Mouse (Mus musculus) embryonic facial prominence, embryonic 11.5 days (tissue): ENCODE data around the gene Polr2a. TPM values are rescaled to one million over a fixed set of nuclear protein-coding genes. Genes with fewer than 3 reads are reported as not detected.
A peak's percentile ranks its signal among the peaks of the same experiment; 100 is the strongest.

Experiments
- ATAC-seq: fragments of 200-750 bp; cut with Nextera tagmentation; replicated peaks from 2 replicates; pipeline ENCODE4 v1.8.0; 2017; ENCODE audit warnings: low read depth; ENCODE audit not compliant: insufficient number of reproducible peaks, low FRiP score, low TSS enrichment
- DNase-seq: peaks from one replicate; pipeline ENCODE4 v3.0.0-alpha.2; 2015; ENCODE audit warnings: low spot score
- H3K27ac ChIP-seq: fragments of 300-500 bp; sonication (generic); replicated peaks from 2 replicates; pipeline ENCODE4 v1.5.1; 2014; ENCODE audit warnings: mild to moderate bottlenecking, low read depth, low read length, control low read depth
- H3K27me3 ChIP-seq: fragments of 300-500 bp; sonication (generic); 2 replicates; pipeline ENCODE4 v1.6.1; 2014; ENCODE audit warnings: mild to moderate bottlenecking, low read length, moderate library complexity, mixed read lengths; ENCODE audit not compliant: control insufficient read depth, insufficient read depth
- H3K36me3 ChIP-seq: fragments of 300-500 bp; sonication (generic); replicated peaks from 2 replicates; pipeline ENCODE4 v1.6.1; 2014; ENCODE audit warnings: low read depth, mild to moderate bottlenecking, low read length, moderate library complexity, mixed read lengths; ENCODE audit not compliant: control insufficient read depth, insufficient read depth
- H3K4me1 ChIP-seq: fragments of 300-500 bp; sonication (generic); 2 replicates; pipeline ENCODE4 v1.6.1; 2014; ENCODE audit warnings: low read length, mixed read lengths; ENCODE audit not compliant: control insufficient read depth, insufficient read depth
- H3K4me2 ChIP-seq: fragments of 300-500 bp; sonication (generic); 2 replicates; pipeline ENCODE4 v1.6.1; 2014; ENCODE audit warnings: low read depth, mild to moderate bottlenecking, control low read depth, low read length, moderate library complexity
- H3K4me3 ChIP-seq: fragments of 300-500 bp; sonication (generic); 2 replicates; pipeline ENCODE4 v1.5.1; 2014; ENCODE audit warnings: low read depth, low read length, control low read depth
- H3K9ac ChIP-seq: fragments of 300-500 bp; sonication (generic); replicated peaks from 2 replicates; pipeline ENCODE4 v1.6.1; 2014; ENCODE audit warnings: mild to moderate bottlenecking, control low read depth, low read length
- H3K9me3 ChIP-seq: fragments of 300-500 bp; sonication (generic); replicated peaks from 2 replicates; pipeline ENCODE4 v1.6.1; 2016; ENCODE audit warnings: mild to moderate bottlenecking, low read length, inconsistent platforms, mixed read lengths; ENCODE audit not compliant: control insufficient read depth
- WGBS: fragments of 180-500 bp; shearing (Covaris S2); extraction: QIAGEN DNeasy Blood & Tissue Kit; methylation state at CpG from one replicate; pipeline ENCODE4 v1.1.7; 2014; 5-methylcytosine and 5-hydroxymethylcytosine counted together
- polyA plus RNA-seq: library from polyadenylated mRNA; unstranded; fragments of >200 nt; fragmentation: Nextera tagmentation; extraction: Ambion mirVana; gene quantifications from 2 replicates; pipeline ENCODE4 v1.2.1, GENCODE M21; 2014

The Polr2a gene
- polyA plus RNA-seq, 1 experiment from 2014 or later, result 51.4 TPM

DNA sequence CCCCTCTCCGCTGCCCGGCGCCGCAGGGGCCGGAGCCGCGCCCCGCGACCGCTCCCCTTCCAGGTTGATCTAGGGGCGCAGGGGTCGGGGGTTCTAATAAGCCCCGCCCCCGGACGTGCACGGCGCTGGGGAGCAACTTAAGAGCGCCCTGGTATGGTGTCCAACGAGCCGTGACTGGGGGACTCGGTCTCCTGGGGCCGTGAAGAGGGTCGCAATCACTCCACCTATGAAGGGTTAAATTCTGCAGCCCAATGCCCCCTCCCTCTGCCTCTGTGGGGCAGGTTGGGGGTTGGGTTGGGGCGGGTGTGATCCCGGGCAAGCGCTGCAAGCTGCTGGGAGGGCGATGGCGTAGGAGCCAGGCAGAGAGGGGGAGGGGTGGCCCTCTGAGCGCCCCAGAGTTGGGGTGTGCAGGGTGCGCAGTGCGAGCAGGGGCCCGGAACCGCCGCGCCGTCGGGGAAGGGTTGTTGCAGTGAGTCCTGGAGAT is 7.7 kb upstream of the Polr2a start:
- peak overlapping the region; percentile 80 for H3K4me3 ChIP-seq
- no peaks in the 10 kb centered on the region for H3K36me3 ChIP-seq
- DNase-seq (peak; percentile 66), ATAC-seq (peak; percentile 56)
- H3K9ac ChIP-seq, result peak overlapping the region; percentile 91
- no peaks in the 10 kb centered on the region for H3K4me1 ChIP-seq
- WGBS, result under 1% methylated on average over 35 of the region's 37 CpGs
- H3K27me3 ChIP-seq, result no peaks in the 10 kb centered on the region
- peak overlapping the region; percentile 84 for H3K4me2 ChIP-seq
- peak overlapping the region; percentile 52 for H3K27ac ChIP-seq
- H3K9me3 ChIP-seq, result no peaks in the 10 kb centered on the region

GRCm38 (mm10) chr11:69765221-69766125 is 7.0 kb upstream of the Polr2a start, which contains the start of gene Zbtb4:
Gene Zbtb4 (plus strand): TSS chr11:69765912.
- ATAC-seq (peak; percentile 69), DNase-seq (peak; percentile 47)
- Histone ChIP-seq H3K4me1 (peaks cover under 1% of the 10 kb centered on the region), H3K4me3 (peak within 1 kb of the TSS; percentile 80), H3K4me2 (peak within 1 kb of the TSS; percentile 84), H3K36me3 (no peaks in the 10 kb centered on the region), H3K9me3 (no peaks in the 10 kb centered on the region), H3K27ac (peak within 1 kb of the TSS; percentile 52), H3K9ac (peak within 1 kb of the TSS; percentile 91), H3K27me3 (no peaks in the 10 kb centered on the region)
- WGBS, result 25% methylated on average over 34 of the region's 55 CpGs

- H3K9ac ChIP-seq, result no peak overlapping the region
Measured at GRCm38 (mm10) chr11:69763551-69763950, 5.1 kb upstream of the Polr2a start.

DNA sequence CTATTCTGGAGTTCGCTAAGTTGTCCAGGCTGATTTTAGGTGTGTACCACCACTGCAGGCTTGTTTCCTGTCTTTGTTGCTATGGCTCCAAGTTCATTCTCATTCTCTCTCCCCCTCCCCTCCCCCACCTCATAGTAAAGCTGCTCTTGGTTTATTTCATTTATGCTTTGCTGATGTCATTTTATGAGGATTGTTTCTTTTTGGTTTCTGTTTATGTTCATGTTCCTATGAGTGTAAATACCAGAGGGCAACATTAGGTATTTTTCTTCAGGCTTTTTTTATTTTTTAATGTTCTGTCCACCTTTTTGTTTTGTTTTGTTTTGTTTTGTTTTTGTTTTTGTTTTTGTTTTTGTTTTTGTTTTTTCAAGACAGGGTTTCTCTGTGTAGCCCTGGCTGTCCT is 3.4 kb upstream of the Polr2a start, which contains the start of gene Slc35g3:
Gene Slc35g3, minus strand, starts transcription at position 101 of the 400 bp plus-strand sequence.
- H3K4me3 ChIP-seq, result no peak within 1 kb of the TSS
- H3K36me3 ChIP-seq, result no peaks in the 10 kb centered on the region
- H3K4me1 ChIP-seq, result peaks cover 4% of the 10 kb centered on the region
- 77% methylated on average over 1 of the region's 1 CpGs for WGBS
- no peaks in the 10 kb centered on the region for H3K27me3 ChIP-seq
- H3K9me3 ChIP-seq, result no peaks in the 10 kb centered on the region
- H3K4me2 ChIP-seq, result no peak within 1 kb of the TSS
- ATAC-seq, result no peak
- H3K9ac ChIP-seq, result no peak within 1 kb of the TSS
- H3K27ac ChIP-seq, result no peak within 1 kb of the TSS
- DNase-seq, result no peak

More at GRCm38 (mm10) chr11:69763551-69763950, 5.1 kb upstream of the Polr2a start:
- peak; percentile 33 for DNase-seq
- Histone ChIP-seq H3K4me3 (no peak overlapping the region), H3K27me3 (no peaks in the 10 kb centered on the region), H3K27ac (no peak overlapping the region), H3K4me2 (no peak overlapping the region), H3K36me3 (no peaks in the 10 kb centered on the region), H3K9me3 (no peaks in the 10 kb centered on the region), H3K4me1 (peaks cover 4% of the 10 kb centered on the region)
- ATAC-seq, result no peak
- 64% methylated on average over 7 of the region's 7 CpGs for WGBS

- no peak for DNase-seq
- no peaks in the 10 kb centered on the region for H3K36me3 ChIP-seq
- no peak overlapping the region for H3K27ac ChIP-seq
- 91% methylated on average over 7 of the region's 7 CpGs for WGBS
- peaks cover 4% of the 10 kb centered on the region for H3K4me1 ChIP-seq
- ATAC-seq, result no peak
- no peaks in the 10 kb centered on the region for H3K27me3 ChIP-seq
- no peak overlapping the region for H3K9ac ChIP-seq
- H3K9me3 ChIP-seq, result no peaks in the 10 kb centered on the region
- H3K4me3 ChIP-seq, result no peak overlapping the region
- no peak overlapping the region for H3K4me2 ChIP-seq
Measured at GRCm38 (mm10) chr11:69760901-69761200, 2.4 kb upstream of the Polr2a start.

- ATAC-seq, result no peak
- Histone ChIP-seq H3K9me3 (no peaks in the 10 kb centered on the region), H3K4me1 (peaks cover 4% of the 10 kb centered on the region), H3K4me3 (no peak overlapping the region), H3K9ac (peak overlapping the region; percentile 5), H3K27me3 (no peaks in the 10 kb centered on the region), H3K36me3 (no peaks in the 10 kb centered on the region), H3K27ac (peak overlapping the region; percentile 97), H3K4me2 (peak overlapping the region; percentile 59; the same call in 1 of the 2 replicates)
- DNase-seq, result no peak
- WGBS, result 79% methylated on average over 14 of the region's 14 CpGs
Measured at GRCm38 (mm10) chr11:69760160-69760900, 1.9 kb upstream of the Polr2a start.

DNA sequence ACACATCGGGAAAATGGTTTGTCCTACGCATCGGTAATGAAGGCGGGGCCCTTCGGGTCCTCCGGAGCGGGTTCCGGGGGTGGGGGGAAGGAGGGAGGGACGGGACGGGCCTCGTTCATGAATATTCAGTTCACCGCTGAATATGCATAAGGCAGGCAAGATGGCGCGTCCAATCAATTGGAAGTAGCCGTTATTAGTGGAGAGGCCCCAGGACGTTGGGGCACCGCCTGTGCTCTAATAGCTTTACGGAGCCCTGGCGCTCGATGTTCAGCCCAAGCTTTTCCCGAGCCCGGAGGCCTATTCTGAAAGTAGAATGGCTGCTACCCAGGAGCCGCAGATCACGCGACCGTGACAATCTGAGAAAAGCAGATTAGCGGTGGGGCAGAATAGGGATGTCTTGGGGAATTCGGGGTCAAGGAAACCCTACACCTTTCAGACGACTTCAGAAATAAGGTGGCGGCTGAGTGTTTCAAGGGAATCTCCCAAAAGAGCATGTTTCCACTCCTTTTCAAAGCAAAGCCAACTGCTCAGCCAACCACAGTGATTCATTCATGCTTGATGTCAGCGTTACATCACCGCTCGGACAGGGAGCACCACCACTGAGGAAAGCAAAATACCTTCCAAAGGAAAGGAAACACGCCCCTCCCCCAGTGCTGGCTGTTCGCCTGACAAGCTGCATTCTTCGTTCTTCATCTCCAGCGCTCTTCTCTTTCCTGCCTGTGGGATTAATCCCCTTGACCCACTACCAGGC is 709 bp upstream of the Polr2a start:
- H3K9ac ChIP-seq, result peak overlapping the region; percentile 79
- under 1% methylated on average over 37 of the region's 37 CpGs for WGBS
- peak overlapping the region; percentile 59 for H3K4me2 ChIP-seq
- no peaks in the 10 kb centered on the region for H3K27me3 ChIP-seq
- H3K36me3 ChIP-seq, result no peaks in the 10 kb centered on the region
- DNase-seq (peak; percentile 95), ATAC-seq (peak; percentile 87)
- no peaks in the 10 kb centered on the region for H3K9me3 ChIP-seq
- peak overlapping the region; percentile 97 for H3K27ac ChIP-seq
- H3K4me1 ChIP-seq, result peaks cover 4% of the 10 kb centered on the region
- peak overlapping the region; percentile 53 for H3K4me3 ChIP-seq
